In genomic region chr11:115955195-115955858, GRCm38 (mm10) we compare ENCODE assay signal across 8 mouse cellular contexts. TPM values are rescaled to one million over a fixed set of nuclear protein-coding genes. Genes with fewer than 3 reads are reported as not detected.
A peak's percentile ranks its signal among the peaks of the same experiment; 100 is the strongest.
DNase-seq lines count a peak whose midpoint lies in the region; ATAC-seq lines count a peak whose summit lies in the region.

No protein-coding gene starts in this region.

- H3K9me3 ChIP-seq in embryonic facial prominence, embryonic 13.5 days = no peaks in the 10 kb centered on the region

- DNase-seq in layer of hippocampus, adult 11-12 months (ENCODE audit: low spot score) = peak; percentile 34
- no peak for DNase-seq in layer of hippocampus, postnatal 10 days (ENCODE audit: low spot score in 2 of 2)
- DNase-seq in ES-CJ7 (ENCODE audit: low read depth, low spot score) = peak; percentile 34
- peak; percentile 46 for DNase-seq in kidney, postnatal 10 days
- DNase-seq in natural killer cell, adult 2 months (ENCODE audit: low spot score in 2 of 2) = no peak
- no peak for DNase-seq in right cerebral cortex, adult 18-20 months
- DNase-seq in ovary, postnatal 14 days (ENCODE audit: low spot score) = no peak

- no peak overlapping the region for H3K4me2 ChIP-seq in embryonic facial prominence, embryonic 13.5 days

- H3K36me3 ChIP-seq in embryonic facial prominence, embryonic 13.5 days = peaks cover 81% of the 10 kb centered on the region

- H3K4me3 ChIP-seq in embryonic facial prominence, embryonic 13.5 days = no peak overlapping the region

- 46% methylated on average over 10 of the region's 10 CpGs for whole genome bisulfite sequencing in embryonic facial prominence, embryonic 13.5 days

- H3K27ac ChIP-seq in embryonic facial prominence, embryonic 13.5 days = 0 out of 2 replicates have a peak overlapping the region, but pooled peaks have one; percentile 82

- H3K27me3 ChIP-seq in embryonic facial prominence, embryonic 13.5 days = no peaks in the 10 kb centered on the region

- no peak overlapping the region for H3K9ac ChIP-seq in embryonic facial prominence, embryonic 13.5 days

- peaks cover 26% of the 10 kb centered on the region for H3K4me1 ChIP-seq in embryonic facial prominence, embryonic 13.5 days

- no peak for ATAC-seq in embryonic facial prominence, embryonic 13.5 days (ENCODE audit: insufficient number of reproducible peaks, insufficient read depth, low FRiP score, low TSS enrichment, low read depth)

RNA-seq across cellular contexts. Expression of gene Itgb4, which starts 19.2 kb away (rescaled TPM):
- 1 to 10 TPM in 1 of 2 experiments, under 1 TPM in 1; 0.85 to 1.3 TPM for total RNA-seq in layer of hippocampus, postnatal 10 days (2021)
- polyA plus RNA-seq in embryonic facial prominence, embryonic 13.5 days (2015; fragmentation: Nextera tagmentation; extraction: Ambion mirVana) = 11.2 and 11.6 TPM in 2 replicates

RNA-seq across cellular contexts. Expression of gene Recql5, which starts 22.1 kb away (rescaled TPM):
- total RNA-seq in layer of hippocampus, postnatal 10 days (2021) = 10 to 100 TPM; 21.6 to 25.5 TPM
- polyA plus RNA-seq in embryonic facial prominence, embryonic 13.5 days (2015; fragmentation: Nextera tagmentation; extraction: Ambion mirVana) = 22.9 and 24.9 TPM in 2 replicates

RNA-seq across cellular contexts. Expression of gene Sap30bp, which starts 22.2 kb away (rescaled TPM):
- 10 to 100 TPM; 52.6 to 53.4 TPM for total RNA-seq in layer of hippocampus, postnatal 10 days (2021)
- 47.0 and 53.9 TPM in 2 replicates for polyA plus RNA-seq in embryonic facial prominence, embryonic 13.5 days (2015; fragmentation: Nextera tagmentation; extraction: Ambion mirVana)

RNA-seq across cellular contexts. Expression of gene Smim6, which starts 43.5 kb away (rescaled TPM):
- not detected for total RNA-seq in layer of hippocampus, postnatal 10 days (2021)
- 1.1 and 1.2 TPM in 2 replicates for polyA plus RNA-seq in embryonic facial prominence, embryonic 13.5 days (2015; fragmentation: Nextera tagmentation; extraction: Ambion mirVana)

RNA-seq across cellular contexts. Expression of gene Smim5, which starts 55.6 kb away (rescaled TPM):
- under 1 TPM; 0.85 to 0.98 TPM for total RNA-seq in layer of hippocampus, postnatal 10 days (2021)
- polyA plus RNA-seq in embryonic facial prominence, embryonic 13.5 days (2015; fragmentation: Nextera tagmentation; extraction: Ambion mirVana) = 3.3 and 3.4 TPM in 2 replicates

Comparison
In these comparisons a context has a peak if more than half of its experiments do, and no peak if none do; other contexts are left out.
1. DNase-seq: peak in layer of hippocampus, adult 11-12 months (single experiment), ES-CJ7 (single experiment) and kidney, postnatal 10 days (single experiment); none in layer of hippocampus, postnatal 10 days (0 of 2), natural killer cell, adult 2 months (0 of 2), right cerebral cortex, adult 18-20 months (single experiment) and ovary, postnatal 14 days (single experiment).